Mouse (Mus musculus): ENCODE results near the gene Fam76a. TPM values are rescaled to one million over a fixed set of nuclear protein-coding genes. Genes with fewer than 3 reads are reported as not detected.

The Fam76a gene
- total RNA-seq (2014; rRNA removed; ENCODE audit: low replicate concordance) = 19.7 and 20.7 TPM in 2 replicates
- 39.6 and 44.4 TPM in 2 replicates for polyA plus RNA-seq (2015; fragmentation: Nextera tagmentation; extraction: Ambion mirVana)

- peak; percentile 98 for TF ChIP-seq EP300 (IDR thresholded peaks at IDR 0.05; ENCODE audit: low read depth)
- no peak for TF ChIP-seq CTCF (IDR thresholded peaks at IDR 0.05; ENCODE audit: low read depth)
- ATAC-seq (ENCODE audit: insufficient read depth, low read depth) (peak; percentile 97), DNase-seq (ENCODE audit: low spot score) (peak; percentile 98)
- WGBS = under 1% methylated on average over 50 of the region's 53 CpGs
- peak within 1 kb of the TSS; percentile 90 for H3K9ac ChIP-seq (replicated peaks; ENCODE audit: low read depth, low read length)
- H3K27ac ChIP-seq (ENCODE audit: low read depth) = peak within 1 kb of the TSS; percentile 87
- peaks cover 10% of the 10 kb centered on the region; the same call in 1 of the 2 replicates for H3K36me3 ChIP-seq (replicated peaks; ENCODE audit: control insufficient read depth, insufficient read depth, low read length)
- H3K9me3 ChIP-seq (replicated peaks; ENCODE audit: control insufficient read depth, low read length) = no peaks in the 10 kb centered on the region
- H3K4me1 ChIP-seq (ENCODE audit: control insufficient read depth, insufficient read depth) = peaks cover 12% of the 10 kb centered on the region
- peak within 1 kb of the TSS; percentile 87 for H3K4me3 ChIP-seq (ENCODE audit: low read depth, low read length)
- peak within 1 kb of the TSS; percentile 80 for H3K4me2 ChIP-seq (ENCODE audit: low read depth, low read length)
- no peaks in the 10 kb centered on the region for H3K27me3 ChIP-seq (ENCODE audit: control insufficient read depth, insufficient read depth, low read length)
These were observed at the start of gene Fam76a for GRCm38 (mm10) chr4:132922558-132923008. TSS of gene Fam76a (minus strand) at chr4:132922558.

DNA sequence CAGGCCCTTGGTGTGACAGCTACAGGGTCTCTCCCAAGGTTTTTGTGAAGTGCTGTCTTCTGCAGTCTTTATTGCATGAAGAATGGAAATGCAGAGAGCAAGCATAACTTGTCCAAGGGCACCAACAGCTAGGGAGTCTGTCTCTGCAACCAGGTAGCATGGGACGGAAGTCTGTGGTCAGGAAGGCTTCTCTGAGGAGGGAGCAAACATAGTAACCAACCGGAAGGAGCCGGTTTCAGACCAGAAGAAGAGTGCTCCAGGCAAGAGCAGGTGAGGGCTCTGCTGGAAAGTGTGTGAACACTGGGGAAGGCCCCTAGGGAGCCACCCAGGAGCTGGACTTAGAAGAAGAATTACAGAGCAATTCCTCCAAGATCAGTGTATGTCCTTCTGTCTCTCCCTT lies 49.7 kb upstream of the Fam76a start:
- H3K9me3 ChIP-seq (replicated peaks; ENCODE audit: control insufficient read depth, low read length) = no peaks in the 10 kb centered on the region
- WGBS = 72% methylated on average over 3 of the region's 3 CpGs
- DNase-seq (ENCODE audit: low spot score) (peak; percentile 4), ATAC-seq (ENCODE audit: insufficient read depth, low read depth) (no peak)
- no peaks in the 10 kb centered on the region for H3K36me3 ChIP-seq (replicated peaks; ENCODE audit: control insufficient read depth, insufficient read depth, low read length)
- no peak overlapping the region for H3K9ac ChIP-seq (replicated peaks; ENCODE audit: low read depth, low read length)
- no peak overlapping the region for H3K4me3 ChIP-seq (ENCODE audit: low read depth, low read length)
- H3K27ac ChIP-seq (ENCODE audit: low read depth) = peak overlapping the region; percentile 4; the same call in 1 of the 2 replicates
- H3K4me1 ChIP-seq (ENCODE audit: control insufficient read depth, insufficient read depth) = peaks cover 25% of the 10 kb centered on the region
- no peak overlapping the region for H3K4me2 ChIP-seq (ENCODE audit: low read depth, low read length)
- TF ChIP-seq EP300 (IDR thresholded peaks at IDR 0.05; ENCODE audit: low read depth) (no peak), CTCF (IDR thresholded peaks at IDR 0.05; ENCODE audit: low read depth) (no peak)
- peaks cover 15% of the 10 kb centered on the region for H3K27me3 ChIP-seq (ENCODE audit: control insufficient read depth, insufficient read depth, low read length)

DNA sequence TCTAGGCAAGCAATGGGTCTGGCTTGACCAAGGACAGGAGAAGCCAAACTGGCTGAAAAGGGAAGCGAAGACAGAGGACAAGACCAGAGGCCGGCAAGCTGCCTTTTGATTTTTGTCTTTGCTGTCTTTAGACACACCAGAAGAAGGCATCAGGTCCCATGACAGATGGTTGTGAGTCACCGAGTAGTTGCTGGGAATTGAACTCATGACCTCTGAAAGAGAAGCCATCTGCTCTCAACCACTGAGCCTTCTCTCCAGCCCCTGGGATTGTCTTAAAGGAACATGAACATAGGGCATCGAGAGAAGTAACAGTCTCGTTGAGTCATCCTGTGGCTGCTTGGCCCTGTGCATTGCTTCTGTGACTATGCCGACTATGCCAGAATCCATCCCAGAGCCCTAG lies 49.2 kb upstream of the Fam76a start:
- Histone ChIP-seq H3K36me3 (replicated peaks; ENCODE audit: control insufficient read depth, insufficient read depth, low read length) (no peaks in the 10 kb centered on the region), H3K27me3 (ENCODE audit: control insufficient read depth, insufficient read depth, low read length) (peaks cover 15% of the 10 kb centered on the region), H3K9ac (replicated peaks; ENCODE audit: low read depth, low read length) (no peak overlapping the region), H3K4me3 (ENCODE audit: low read depth, low read length) (no peak overlapping the region), H3K4me2 (ENCODE audit: low read depth, low read length) (no peak overlapping the region), H3K9me3 (replicated peaks; ENCODE audit: control insufficient read depth, low read length) (no peaks in the 10 kb centered on the region), H3K4me1 (ENCODE audit: control insufficient read depth, insufficient read depth) (peaks cover 24% of the 10 kb centered on the region), H3K27ac (ENCODE audit: low read depth) (peak overlapping the region; percentile 4; the same call in 1 of the 2 replicates)
- DNase-seq (ENCODE audit: low spot score) (peak; percentile 5), ATAC-seq (ENCODE audit: insufficient read depth, low read depth) (no peak)
- no peak for TF ChIP-seq CTCF (IDR thresholded peaks at IDR 0.05; ENCODE audit: low read depth)
- TF ChIP-seq EP300 (IDR thresholded peaks at IDR 0.05; ENCODE audit: low read depth) = no peak
- 68% methylated on average over 6 of the region's 6 CpGs for WGBS

DNA sequence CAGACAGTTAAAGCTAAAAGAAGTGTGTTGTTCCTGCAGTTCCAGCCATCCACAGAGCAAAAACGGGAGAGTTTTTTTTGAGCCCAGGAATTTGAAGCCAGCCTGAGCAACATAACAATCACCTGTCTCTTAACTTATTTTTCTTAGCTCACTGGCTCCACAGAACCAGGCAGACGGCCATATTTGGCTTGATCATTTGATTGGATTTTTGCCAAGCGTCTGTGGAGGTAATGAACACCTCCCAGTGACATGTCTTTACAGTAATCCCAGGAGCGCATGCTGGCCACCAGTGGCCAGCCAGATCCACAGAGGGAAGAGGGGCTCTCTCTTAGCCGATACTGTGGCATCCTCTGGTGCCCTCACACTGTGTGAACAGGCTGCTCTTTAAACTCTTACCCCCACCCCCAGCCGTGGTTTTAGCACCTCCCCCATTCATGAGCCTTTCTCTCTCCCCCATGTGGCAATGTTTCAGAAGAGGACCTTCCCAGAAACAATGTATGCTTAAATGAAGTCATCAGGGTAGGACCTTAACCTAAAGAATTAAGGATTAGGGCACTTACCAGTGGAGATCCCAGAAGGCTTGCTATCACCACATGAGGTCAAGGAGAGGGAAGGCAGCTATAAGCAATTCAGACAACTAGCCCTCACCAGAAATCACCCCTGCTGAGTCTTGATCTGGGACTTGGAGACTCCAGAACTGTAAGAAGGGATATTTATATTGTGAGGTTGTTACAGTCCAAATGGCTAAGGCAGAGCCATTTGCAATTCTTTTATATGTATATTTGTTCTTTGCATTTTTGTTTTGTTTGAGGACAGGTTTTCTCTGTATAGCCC lies 46.0 kb upstream of the Fam76a start:
- no peak for TF ChIP-seq EP300 (IDR thresholded peaks at IDR 0.05; ENCODE audit: low read depth)
- TF ChIP-seq CTCF (IDR thresholded peaks at IDR 0.05; ENCODE audit: low read depth) = no peak
- Histone ChIP-seq H3K27me3 (ENCODE audit: control insufficient read depth, insufficient read depth, low read length) (no peaks in the 10 kb centered on the region), H3K9ac (replicated peaks; ENCODE audit: low read depth, low read length) (no peak overlapping the region), H3K4me1 (ENCODE audit: control insufficient read depth, insufficient read depth) (peaks cover 4% of the 10 kb centered on the region), H3K27ac (ENCODE audit: low read depth) (no peak overlapping the region), H3K36me3 (replicated peaks; ENCODE audit: control insufficient read depth, insufficient read depth, low read length) (no peaks in the 10 kb centered on the region), H3K4me3 (ENCODE audit: low read depth, low read length) (no peak overlapping the region), H3K4me2 (ENCODE audit: low read depth, low read length) (no peak overlapping the region), H3K9me3 (replicated peaks; ENCODE audit: control insufficient read depth, low read length) (no peaks in the 10 kb centered on the region)
- WGBS = 39% methylated on average over 6 of the region's 6 CpGs
- DNase-seq (ENCODE audit: low spot score) (no peak), ATAC-seq (ENCODE audit: insufficient read depth, low read depth) (no peak)

DNA sequence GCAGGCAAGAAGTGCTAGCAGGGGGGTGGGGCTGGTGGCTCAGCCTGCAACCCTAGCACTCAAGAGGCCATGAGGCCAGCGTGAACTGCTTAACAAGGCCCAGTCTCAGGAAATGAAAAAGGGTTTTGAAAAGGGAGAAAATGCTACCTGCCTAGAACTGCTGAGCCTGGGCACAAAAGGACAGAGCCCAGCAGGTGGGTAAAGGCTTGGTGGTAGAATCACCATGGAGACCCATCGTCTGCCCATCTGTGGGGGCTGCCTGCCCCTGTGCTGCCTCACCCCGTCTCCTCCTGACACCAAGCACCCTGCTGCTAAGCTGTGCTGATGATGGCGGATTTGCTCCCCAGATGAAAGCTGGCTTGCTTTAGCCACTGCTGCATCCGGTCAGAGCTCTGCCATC lies 42.1 kb upstream of the Fam76a start:
- no peak for TF ChIP-seq EP300 (IDR thresholded peaks at IDR 0.05; ENCODE audit: low read depth)
- TF ChIP-seq CTCF (IDR thresholded peaks at IDR 0.05; ENCODE audit: low read depth) = no peak
- H3K27me3 ChIP-seq (ENCODE audit: control insufficient read depth, insufficient read depth, low read length) = no peaks in the 10 kb centered on the region
- no peaks in the 10 kb centered on the region for H3K9me3 ChIP-seq (replicated peaks; ENCODE audit: control insufficient read depth, low read length)
- no peak overlapping the region for H3K9ac ChIP-seq (replicated peaks; ENCODE audit: low read depth, low read length)
- no peak for ATAC-seq (ENCODE audit: insufficient read depth, low read depth)
- no peaks in the 10 kb centered on the region for H3K36me3 ChIP-seq (replicated peaks; ENCODE audit: control insufficient read depth, insufficient read depth, low read length)
- DNase-seq (ENCODE audit: low spot score) = no peak
- no peak overlapping the region for H3K27ac ChIP-seq (ENCODE audit: low read depth)
- H3K4me3 ChIP-seq (ENCODE audit: low read depth, low read length) = no peak overlapping the region
- 73% methylated on average over 5 of the region's 5 CpGs for WGBS
- H3K4me1 ChIP-seq (ENCODE audit: control insufficient read depth, insufficient read depth) = peaks cover 31% of the 10 kb centered on the region
- no peak overlapping the region for H3K4me2 ChIP-seq (ENCODE audit: low read depth, low read length)
